Mouse (Mus musculus): Measurements from ENCODE around the gene Myom1. TPM values are rescaled to one million over a fixed set of nuclear protein-coding genes. Genes with fewer than 3 reads are reported as not detected.
"Not testable (repeated sequence)": the region's sequence is repeated elsewhere in the genome, so short reads cannot be mapped to it uniquely, and the experiment has no call there.

The Myom1 gene
- polyA plus RNA-seq, 1 experiment, result 1.5 TPM

DNA sequence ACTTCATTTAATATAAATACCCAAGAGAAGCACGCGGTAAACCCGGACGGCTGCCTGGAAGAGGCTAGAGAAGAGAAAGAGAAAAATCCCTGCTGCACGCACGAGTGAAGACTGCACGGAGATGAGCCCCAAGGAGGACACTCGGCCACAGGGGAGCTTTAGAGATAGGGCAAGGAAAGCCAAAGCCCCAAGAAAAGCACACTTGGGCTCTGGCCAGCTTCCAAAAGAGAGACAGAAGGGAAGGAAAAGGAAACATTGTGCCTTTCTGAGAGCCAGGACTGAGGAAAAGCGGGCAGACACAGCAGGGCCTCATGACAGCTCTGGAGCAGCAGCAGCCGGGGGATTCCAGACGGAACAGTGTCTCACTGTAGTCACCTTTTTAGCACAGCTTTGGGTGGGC lies 31.2 kb upstream of the Myom1 start:
- peaks cover 2% of the 10 kb centered on the region; the same call in 1 of the 2 replicates for H3K4me1 ChIP-seq (ENCODE audit: control insufficient read depth, insufficient read depth, insufficient read length)
- H3K27ac ChIP-seq (ENCODE audit: insufficient read depth, low read length), result no peak overlapping the region
- H3K36me3 ChIP-seq (ENCODE audit: control insufficient read depth, insufficient read depth, low read length), result peaks cover 10% of the 10 kb centered on the region
- H3K27me3 ChIP-seq (ENCODE audit: control insufficient read depth, insufficient read depth, low read length), result no peaks in the 10 kb centered on the region
- WGBS, result 85% methylated on average over 11 of the region's 11 CpGs
- DNase-seq (ENCODE audit: low read depth in 1 of 2, low spot score in 2 of 2), result no peak
- no peak overlapping the region for H3K4me3 ChIP-seq (ENCODE audit: extremely low read depth, insufficient read depth, insufficient read length)
- TF ChIP-seq CTCF (IDR thresholded peaks at IDR 0.05; ENCODE audit: extremely low read depth, insufficient read depth, insufficient read length, insufficient replicate concordance) (no peak), POLR2A (IDR thresholded peaks at IDR 0.05; ENCODE audit: low read depth, low read length) (no peak)

DNA sequence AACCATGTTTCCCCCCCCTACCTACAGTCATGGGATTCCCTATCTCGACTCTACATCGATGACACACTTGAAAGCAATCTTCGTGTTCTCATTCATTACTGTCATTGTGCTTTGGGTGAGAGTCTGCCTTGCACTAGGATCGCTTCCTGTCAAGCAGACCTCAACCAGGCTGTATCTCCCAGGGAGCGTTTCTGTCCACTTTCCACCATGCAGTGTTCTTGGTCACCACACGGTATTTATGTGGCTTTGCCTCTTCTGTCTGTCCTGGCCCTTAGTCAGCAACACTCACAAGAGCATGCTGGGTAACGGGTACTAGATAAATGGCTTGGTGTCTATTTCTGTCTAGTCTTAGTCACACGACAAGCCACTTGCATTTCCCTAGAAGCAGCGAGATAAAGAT lies 29.0 kb upstream of the Myom1 start:
- no peaks in the 10 kb centered on the region; the same call in 1 of the 2 replicates for H3K4me1 ChIP-seq (ENCODE audit: control insufficient read depth, insufficient read depth, insufficient read length)
- H3K36me3 ChIP-seq (ENCODE audit: control insufficient read depth, insufficient read depth, low read length), result peaks cover 12% of the 10 kb centered on the region
- no peaks in the 10 kb centered on the region for H3K27me3 ChIP-seq (ENCODE audit: control insufficient read depth, insufficient read depth, low read length)
- no peak overlapping the region for H3K27ac ChIP-seq (ENCODE audit: insufficient read depth, low read length)
- TF ChIP-seq POLR2A (IDR thresholded peaks at IDR 0.05; ENCODE audit: low read depth, low read length) (no peak), CTCF (IDR thresholded peaks at IDR 0.05; ENCODE audit: extremely low read depth, insufficient read depth, insufficient read length, insufficient replicate concordance) (no peak)
- H3K4me3 ChIP-seq (ENCODE audit: extremely low read depth, insufficient read depth, insufficient read length), result no peak overlapping the region
- 67% methylated on average over 9 of the region's 9 CpGs for WGBS
- no peak for DNase-seq (ENCODE audit: low read depth in 1 of 2, low spot score in 2 of 2)

DNA sequence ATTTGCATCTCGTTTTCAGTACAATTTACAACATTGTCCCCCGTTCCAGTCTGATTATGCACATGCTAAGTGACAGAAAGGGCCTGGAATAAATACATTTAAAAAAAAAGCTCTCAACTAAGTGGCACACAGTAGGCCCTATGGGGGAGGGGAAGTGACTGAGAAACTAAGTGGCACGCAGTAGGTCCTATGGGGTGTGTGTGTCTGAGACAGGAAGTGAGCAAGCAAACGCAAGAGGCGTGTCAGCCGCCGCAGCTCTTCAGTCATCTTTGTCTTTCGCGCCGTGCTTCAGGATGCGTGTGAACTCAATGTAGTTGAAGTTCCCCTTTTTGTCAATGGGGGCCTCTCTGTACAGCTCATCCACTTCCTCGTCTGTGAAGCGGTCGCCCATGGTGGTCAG lies 28.4 kb upstream of the Myom1 start:
- not testable (repeated sequence) for H3K4me1 ChIP-seq (ENCODE audit: control insufficient read depth, insufficient read depth, insufficient read length); H3K27me3 ChIP-seq (ENCODE audit: control insufficient read depth, insufficient read depth, low read length); H3K4me3 ChIP-seq (ENCODE audit: extremely low read depth, insufficient read depth, insufficient read length); H3K27ac ChIP-seq (ENCODE audit: insufficient read depth, low read length)
- 15% methylated on average over 14 of the region's 14 CpGs for WGBS
- peak in 1 of 2 experiments; percentile 41 for DNase-seq (ENCODE audit: low read depth in 1 of 2, low spot score in 2 of 2)
- H3K36me3 ChIP-seq (ENCODE audit: control insufficient read depth, insufficient read depth, low read length), result peaks cover 12% of the 10 kb centered on the region

DNA sequence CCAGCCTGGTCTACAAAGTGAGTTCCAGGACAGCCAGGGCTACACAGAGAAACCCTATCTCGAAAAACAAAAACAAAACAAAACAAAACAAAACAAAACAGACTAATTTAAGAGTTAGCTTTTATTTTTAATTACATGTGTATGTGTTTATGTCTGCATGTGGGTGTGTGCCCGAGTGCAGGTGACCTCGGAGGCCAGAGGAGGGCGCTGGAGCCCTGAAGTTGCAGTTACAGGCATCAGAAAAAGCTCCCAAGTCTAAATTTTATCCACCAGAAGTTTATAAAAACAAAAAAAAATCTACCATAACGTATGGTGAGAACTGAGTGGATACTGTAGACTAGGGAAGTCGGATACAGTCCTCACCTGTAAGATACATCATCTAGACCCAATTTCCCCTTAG lies 24.6 kb upstream of the Myom1 start:
- no peak overlapping the region for H3K27ac ChIP-seq (ENCODE audit: insufficient read depth, low read length)
- 92% methylated on average over 6 of the region's 6 CpGs for WGBS
- TF ChIP-seq CTCF (IDR thresholded peaks at IDR 0.05; ENCODE audit: extremely low read depth, insufficient read depth, insufficient read length, insufficient replicate concordance) (peak; percentile 25; the same call in 1 of the 2 replicates), POLR2A (IDR thresholded peaks at IDR 0.05; ENCODE audit: low read depth, low read length) (no peak)
- no peaks in the 10 kb centered on the region for H3K27me3 ChIP-seq (ENCODE audit: control insufficient read depth, insufficient read depth, low read length)
- H3K36me3 ChIP-seq (ENCODE audit: control insufficient read depth, insufficient read depth, low read length), result peaks cover 21% of the 10 kb centered on the region
- DNase-seq (ENCODE audit: low read depth in 1 of 2, low spot score in 2 of 2), result no peak
- H3K4me1 ChIP-seq (ENCODE audit: control insufficient read depth, insufficient read depth, insufficient read length), result peaks cover 3% of the 10 kb centered on the region; the same call in 1 of the 2 replicates
- H3K4me3 ChIP-seq (ENCODE audit: extremely low read depth, insufficient read depth, insufficient read length), result no peak overlapping the region

DNA sequence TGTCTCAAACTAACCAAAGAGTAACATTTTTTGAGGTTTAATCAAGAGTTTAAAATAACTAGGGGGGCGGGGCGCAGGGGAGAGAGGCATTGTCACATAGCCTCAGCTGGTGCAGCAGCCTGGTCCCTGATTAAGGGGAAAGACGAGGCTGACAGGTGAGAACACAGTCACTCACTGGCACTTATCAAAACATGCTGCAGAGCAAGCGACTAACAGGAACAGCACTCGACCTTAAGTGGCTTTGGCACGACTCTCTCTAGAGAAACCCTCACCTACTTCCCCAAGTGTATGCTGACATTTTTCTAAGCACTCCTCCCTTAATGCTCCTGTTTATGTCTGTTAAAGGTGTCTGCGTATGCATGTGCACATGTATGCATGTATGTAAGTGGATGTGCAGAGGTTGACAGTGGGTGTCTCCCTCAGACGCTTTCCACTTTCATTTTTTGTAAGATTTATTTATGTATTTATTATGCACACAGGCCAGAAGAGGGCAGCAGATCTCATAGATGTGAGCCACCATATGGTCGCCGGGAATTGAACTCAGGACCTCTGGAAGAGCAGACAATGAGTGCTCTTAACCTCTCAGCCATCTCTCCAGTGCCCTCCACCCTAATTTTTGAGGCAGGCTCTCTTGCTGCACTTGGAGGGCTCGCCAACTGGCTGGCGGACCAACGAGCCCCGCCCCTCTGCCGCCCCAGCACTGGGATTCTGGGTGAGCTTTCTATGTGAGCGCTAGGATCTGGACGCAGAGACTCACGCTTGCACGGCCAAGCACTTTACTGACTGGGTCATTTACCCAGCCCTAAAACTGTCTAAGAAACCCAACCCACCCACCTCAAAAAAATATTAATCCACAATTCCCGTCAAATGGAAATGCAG lies 22.8 kb upstream of the Myom1 start:
- no peak overlapping the region for H3K27ac ChIP-seq (ENCODE audit: insufficient read depth, low read length)
- peaks cover 3% of the 10 kb centered on the region; the same call in 1 of the 2 replicates for H3K4me1 ChIP-seq (ENCODE audit: control insufficient read depth, insufficient read depth, insufficient read length)
- no peak for DNase-seq (ENCODE audit: low read depth in 1 of 2, low spot score in 2 of 2)
- TF ChIP-seq POLR2A (IDR thresholded peaks at IDR 0.05; ENCODE audit: low read depth, low read length), result no peak
- no peak for TF ChIP-seq CTCF (IDR thresholded peaks at IDR 0.05; ENCODE audit: extremely low read depth, insufficient read depth, insufficient read length, insufficient replicate concordance)
- H3K36me3 ChIP-seq (ENCODE audit: control insufficient read depth, insufficient read depth, low read length), result peaks cover 23% of the 10 kb centered on the region
- no peaks in the 10 kb centered on the region for H3K27me3 ChIP-seq (ENCODE audit: control insufficient read depth, insufficient read depth, low read length)
- 74% methylated on average over 20 of the region's 20 CpGs for WGBS
- no peak overlapping the region for H3K4me3 ChIP-seq (ENCODE audit: extremely low read depth, insufficient read depth, insufficient read length)

DNA sequence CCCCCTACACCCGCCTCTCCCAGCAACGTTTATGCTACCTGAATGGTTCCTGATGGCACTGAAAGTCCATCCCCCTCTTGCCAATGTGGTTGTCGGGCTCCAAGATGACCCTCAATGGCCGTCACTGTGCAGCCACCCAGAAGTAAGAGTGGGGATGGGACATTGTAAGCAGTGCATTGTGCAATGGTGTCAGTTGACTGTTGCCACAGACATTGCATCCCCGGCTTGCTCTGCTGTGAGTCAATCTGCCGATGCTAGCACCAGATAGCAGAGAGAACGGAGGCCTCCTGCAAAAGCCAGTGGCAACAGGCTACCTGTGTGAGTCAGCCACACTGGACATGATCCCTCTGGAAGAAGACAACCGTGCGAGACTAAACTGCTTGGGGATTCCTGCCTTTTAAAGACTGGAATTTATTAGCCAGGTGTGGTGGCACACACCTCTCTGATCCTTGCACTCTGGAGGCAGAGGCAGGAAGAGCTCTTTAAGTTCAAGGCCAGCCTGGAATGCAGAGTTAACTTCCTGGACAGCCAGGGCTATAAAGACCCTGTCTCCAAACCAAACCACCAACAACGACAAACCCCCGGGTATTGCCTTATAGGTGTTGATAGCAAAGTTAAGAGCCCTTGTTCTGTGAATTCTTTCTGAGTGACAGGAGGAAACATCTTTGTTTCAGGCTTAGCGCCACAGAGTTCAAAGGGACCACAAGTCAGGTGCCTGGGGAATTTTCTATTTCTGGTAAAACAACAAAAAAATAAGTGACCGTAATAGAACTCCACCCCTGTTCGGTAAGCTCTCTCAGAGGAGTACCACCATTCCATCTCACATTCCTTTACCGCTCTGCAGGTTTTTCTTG lies 16.7 kb upstream of the Myom1 start:
- Histone ChIP-seq H3K4me3 (ENCODE audit: extremely low read depth, insufficient read depth, insufficient read length) (no peak overlapping the region), H3K4me1 (ENCODE audit: control insufficient read depth, insufficient read depth, insufficient read length) (peaks cover 24% of the 10 kb centered on the region), H3K36me3 (ENCODE audit: control insufficient read depth, insufficient read depth, low read length) (peaks cover 13% of the 10 kb centered on the region), H3K27me3 (ENCODE audit: control insufficient read depth, insufficient read depth, low read length) (no peaks in the 10 kb centered on the region), H3K27ac (ENCODE audit: insufficient read depth, low read length) (peak overlapping the region; percentile 27)
- 58% methylated on average over 15 of the region's 15 CpGs for WGBS
- DNase-seq (ENCODE audit: low read depth in 1 of 2, low spot score in 2 of 2), result no peak
- TF ChIP-seq CTCF (IDR thresholded peaks at IDR 0.05; ENCODE audit: extremely low read depth, insufficient read depth, insufficient read length, insufficient replicate concordance) (no peak), POLR2A (IDR thresholded peaks at IDR 0.05; ENCODE audit: low read depth, low read length) (no peak)

Data from spleen, adult 2 months (tissue).